In the genomic region with DNA sequence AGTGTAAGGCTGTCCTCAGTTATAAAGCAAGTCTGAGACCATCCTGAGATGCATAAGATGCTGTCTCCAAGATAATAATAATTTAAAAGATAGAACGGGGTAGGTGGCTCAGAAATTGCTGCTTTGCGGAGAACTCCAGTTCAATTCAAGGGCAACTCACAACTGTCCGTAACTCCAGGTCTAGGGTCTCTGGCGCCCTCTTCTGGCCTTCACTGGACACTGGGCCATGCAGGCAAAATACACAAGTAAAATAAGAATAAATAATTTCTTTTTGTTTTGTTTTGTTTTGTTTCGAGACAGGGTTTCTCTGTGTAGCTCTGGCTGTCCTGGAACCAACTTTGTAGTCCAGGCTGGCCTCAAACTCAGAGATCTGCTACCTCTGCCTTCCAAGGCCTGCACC, we compare ENCODE assay signal across 9 mouse cellular contexts. TPM values are rescaled to one million over a fixed set of nuclear protein-coding genes. Genes with fewer than 3 reads are reported as not detected.
DNase-seq lines count a peak whose midpoint lies in the region; ATAC-seq lines count a peak whose summit lies in the region.
"Had no signal": no experiment of that assay in that cellular context is flagged by ENCODE, and none has a peak within 500 bp of the region (broad histone marks: within the 10 kb centered on the region; RNA-seq: fewer than 3 reads in every experiment).

No protein-coding gene starts in this region.

- H3K4me2 ChIP-seq in kidney, embryonic 16.5 days (replicated peaks; ENCODE audit: low read depth, low read length): no peak overlapping the region
- H3K4me2 ChIP-seq: midbrain, embryonic 12.5 days had no signal

- H3K36me3 ChIP-seq in kidney, embryonic 16.5 days (ENCODE audit: insufficient read depth, low read length): no peaks in the 10 kb centered on the region
- H3K36me3 ChIP-seq: midbrain, embryonic 12.5 days had no signal

- no peaks in the 10 kb centered on the region for H3K9me3 ChIP-seq in kidney, embryonic 16.5 days (ENCODE audit: low read length)
- H3K9me3 ChIP-seq: midbrain, embryonic 12.5 days had no signal

- H3K9ac ChIP-seq in kidney, embryonic 16.5 days (replicated peaks; ENCODE audit: low read length): no peak overlapping the region
- H3K9ac ChIP-seq: midbrain, embryonic 12.5 days had no signal

- H3K27me3 ChIP-seq in kidney, embryonic 16.5 days (ENCODE audit: insufficient read depth, low read length): no peaks in the 10 kb centered on the region
- H3K27me3 ChIP-seq: midbrain, embryonic 12.5 days had no signal

- intact Hi-C loops in left cerebral cortex, postnatal 4 days (cut with DNase I): no loop called here

- peaks cover 3% of the 10 kb centered on the region; the same call in 1 of the 2 replicates for H3K4me1 ChIP-seq in kidney, embryonic 16.5 days (ENCODE audit: insufficient read depth, low read length)

- no peak for ATAC-seq in kidney, embryonic 16.5 days (ENCODE audit: low FRiP score, low TSS enrichment)
- peak; percentile 51 for ATAC-seq in CD4-positive, CD25-positive, alpha-beta regulatory T cell, adult 4 months

- H3K4me3 ChIP-seq in kidney, embryonic 16.5 days (ENCODE audit: low read length): no peak overlapping the region
- H3K4me3 ChIP-seq: midbrain, embryonic 12.5 days had no signal

- peak; percentile 80 for DNase-seq in kidney, adult 18-20 months
- peak; percentile 45 for DNase-seq in adipocyte (ENCODE audit: low spot score)
- DNase-seq in embryo, embryonic 10.5 days (ENCODE audit: low spot score): peak; percentile 87
- peak; percentile 74 for DNase-seq in left cerebral cortex, postnatal 4 days
- DNase-seq in retina, embryonic 14.5 days (ENCODE audit: low spot score): peak; percentile 81
- DNase-seq in frontal cortex, postnatal 36 days (ENCODE audit: low spot score in 2 of 2): no peak

- H3K27ac ChIP-seq in kidney, embryonic 16.5 days (ENCODE audit: low read length): no peak overlapping the region
- H3K27ac ChIP-seq: midbrain, embryonic 12.5 days had no signal

- 10% methylated on average over 5 of the region's 5 CpGs for WGBS in kidney, embryonic 16.5 days

RNA-seq across cellular contexts. Expression of a gene that starts 4.7 kb away (rescaled TPM):
- polyA plus RNA-seq in kidney, embryonic 16.5 days (2015; fragmentation: Nextera tagmentation; extraction: Ambion mirVana): 0.32 and 0.61 TPM in 2 replicates
- polyA plus RNA-seq in CD4-positive, CD25-positive, alpha-beta regulatory T cell, adult 4 months (2017; shearing (Covaris generic)): 1 to 10 TPM; 2.2 to 2.3 TPM
- 1 to 10 TPM; 3.9 to 4.1 TPM for total RNA-seq in left cerebral cortex, postnatal 4 days (2021)

RNA-seq across cellular contexts. Expression of a gene that starts 7.7 kb away (rescaled TPM):
- polyA plus RNA-seq in kidney, embryonic 16.5 days (2015; fragmentation: Nextera tagmentation; extraction: Ambion mirVana): 19.5 and 20.1 TPM in 2 replicates
- 1 to 10 TPM in 1 of 2 experiments, under 1 TPM in 1; 0.30 to 2.4 TPM for polyA plus RNA-seq in CD4-positive, CD25-positive, alpha-beta regulatory T cell, adult 4 months (2017; shearing (Covaris generic))
- total RNA-seq in left cerebral cortex, postnatal 4 days (2021): 10 to 100 TPM; 12.7 to 14.1 TPM

RNA-seq across cellular contexts. Expression of a gene that starts 45.4 kb away (rescaled TPM):
- polyA plus RNA-seq in kidney, embryonic 16.5 days (2015; fragmentation: Nextera tagmentation; extraction: Ambion mirVana): 0.92 and 1.4 TPM in 2 replicates
- polyA plus RNA-seq in CD4-positive, CD25-positive, alpha-beta regulatory T cell, adult 4 months (2017; shearing (Covaris generic)): under 1 TPM; 0.19 TPM
- total RNA-seq in left cerebral cortex, postnatal 4 days (2021): not detected

Comparison
In these comparisons a context has a peak if more than half of its experiments do, and no peak if none do; other contexts are left out.
1. DNase-seq: peak in kidney, adult 18-20 months (single experiment), adipocyte (single experiment), embryo, embryonic 10.5 days (single experiment), left cerebral cortex, postnatal 4 days (single experiment) and retina, embryonic 14.5 days (single experiment); none in frontal cortex, postnatal 36 days (0 of 2).